Mouse (Mus musculus): Measurements from ENCODE around the gene Stk26. TPM values are rescaled to one million over a fixed set of nuclear protein-coding genes. Genes with fewer than 3 reads are reported as not detected.
A peak's percentile ranks its signal among the peaks of the same experiment; 100 is the strongest.

The Stk26 gene
- 2.4 and 2.6 TPM in 2 replicates for polyA plus RNA-seq (2016; fragmentation: Nextera tagmentation; extraction: Ambion mirVana)

- no peaks in the 10 kb centered on the region for H3K4me1 ChIP-seq
- no peaks in the 10 kb centered on the region for H3K36me3 ChIP-seq (replicated peaks)
- peak within 1 kb of the TSS; percentile 71 for H3K4me2 ChIP-seq
- peak within 1 kb of the TSS; percentile 47 for H3K4me3 ChIP-seq (replicated peaks)
- peak; percentile 75; the same call in 1 of the 2 replicates for ATAC-seq (ENCODE audit: low FRiP score)
- WGBS = 20% methylated on average over 29 of the region's 31 CpGs
- peak within 1 kb of the TSS; percentile 33 for H3K9ac ChIP-seq
- no peaks in the 10 kb centered on the region for H3K9me3 ChIP-seq
- H3K27ac ChIP-seq = no peak within 1 kb of the TSS
- H3K27me3 ChIP-seq = peaks cover 20% of the 10 kb centered on the region; the same call in 1 of the 2 replicates
Measured at GRCm38 (mm10) chrX:50840847-50841560, at the start of gene Stk26. Stk26 (plus strand) TSS chrX:50841047.

- H3K9ac ChIP-seq = no peak overlapping the region
- H3K27me3 ChIP-seq = peaks cover 20% of the 10 kb centered on the region
- no peak for ATAC-seq (ENCODE audit: low FRiP score)
- H3K4me3 ChIP-seq (replicated peaks) = no peak overlapping the region
- no peaks in the 10 kb centered on the region for H3K9me3 ChIP-seq
- WGBS = 71% methylated on average over 4 of the region's 4 CpGs
- H3K4me1 ChIP-seq = peaks cover 2% of the 10 kb centered on the region; the same call in 1 of the 2 replicates
- no peak overlapping the region for H3K4me2 ChIP-seq
- H3K36me3 ChIP-seq (replicated peaks) = no peaks in the 10 kb centered on the region
- no peak overlapping the region for H3K27ac ChIP-seq
Measured at GRCm38 (mm10) chrX:50793005-50793680, 47.7 kb upstream of the Stk26 start.

GRCm38 (mm10) chrX:50797798-50798197 lies 43.0 kb upstream of the Stk26 start:
- Histone ChIP-seq H3K4me2 (no peak overlapping the region), H3K4me3 (replicated peaks) (no peak overlapping the region), H3K36me3 (replicated peaks) (no peaks in the 10 kb centered on the region), H3K27ac (no peak overlapping the region), H3K4me1 (peaks cover 7% of the 10 kb centered on the region), H3K27me3 (peaks cover 28% of the 10 kb centered on the region), H3K9ac (no peak overlapping the region), H3K9me3 (no peaks in the 10 kb centered on the region)
- 53% methylated on average over 1 of the region's 1 CpGs for WGBS
- ATAC-seq (ENCODE audit: low FRiP score) = 0 out of 2 replicates have a peak, but pooled peaks have one; percentile 57

GRCm38 (mm10) chrX:50798571-50798970 lies 42.3 kb upstream of the Stk26 start:
- H3K9me3 ChIP-seq = no peaks in the 10 kb centered on the region
- H3K27me3 ChIP-seq = peaks cover 21% of the 10 kb centered on the region
- H3K4me2 ChIP-seq = no peak overlapping the region
- 26% methylated on average over 10 of the region's 10 CpGs for WGBS
- peak; percentile 60 for ATAC-seq (ENCODE audit: low FRiP score)
- no peak overlapping the region for H3K4me3 ChIP-seq (replicated peaks)
- H3K36me3 ChIP-seq (replicated peaks) = no peaks in the 10 kb centered on the region
- peaks cover 7% of the 10 kb centered on the region for H3K4me1 ChIP-seq
- no peak overlapping the region for H3K27ac ChIP-seq
- H3K9ac ChIP-seq = no peak overlapping the region

- Histone ChIP-seq H3K27ac (no peak overlapping the region), H3K27me3 (peaks cover 19% of the 10 kb centered on the region; the same call in 1 of the 2 replicates), H3K4me1 (peaks cover 7% of the 10 kb centered on the region), H3K9me3 (no peaks in the 10 kb centered on the region), H3K4me2 (no peak overlapping the region), H3K4me3 (replicated peaks) (no peak overlapping the region), H3K9ac (no peak overlapping the region), H3K36me3 (replicated peaks) (no peaks in the 10 kb centered on the region)
- 53% methylated on average over 8 of the region's 8 CpGs for WGBS
- ATAC-seq (ENCODE audit: low FRiP score) = no peak
Measured at GRCm38 (mm10) chrX:50799656-50800188, 41.1 kb upstream of the Stk26 start.

- H3K27ac ChIP-seq = no peak overlapping the region
- no peak overlapping the region for H3K4me3 ChIP-seq (replicated peaks)
- H3K36me3 ChIP-seq (replicated peaks) = no peaks in the 10 kb centered on the region
- no peak for ATAC-seq (ENCODE audit: low FRiP score)
- H3K4me2 ChIP-seq = no peak overlapping the region
- 0 out of 2 replicates have a peak, but pooled peaks cover 3% of the 10 kb centered on the region for H3K27me3 ChIP-seq
- H3K9ac ChIP-seq = no peak overlapping the region
- no peaks in the 10 kb centered on the region for H3K9me3 ChIP-seq
- H3K4me1 ChIP-seq = no peaks in the 10 kb centered on the region
- 60% methylated on average over 4 of the region's 4 CpGs for WGBS
Measured at GRCm38 (mm10) chrX:50805654-50806053, 35.2 kb upstream of the Stk26 start.

- no peak overlapping the region for H3K4me2 ChIP-seq
- 73% methylated on average over 6 of the region's 6 CpGs for WGBS
- no peak for ATAC-seq (ENCODE audit: low FRiP score)
- H3K27ac ChIP-seq = no peak overlapping the region
- H3K36me3 ChIP-seq (replicated peaks) = no peaks in the 10 kb centered on the region
- H3K9me3 ChIP-seq = no peaks in the 10 kb centered on the region
- H3K4me3 ChIP-seq (replicated peaks) = no peak overlapping the region
- no peaks in the 10 kb centered on the region for H3K4me1 ChIP-seq
- no peaks in the 10 kb centered on the region for H3K27me3 ChIP-seq
- H3K9ac ChIP-seq = no peak overlapping the region
Measured at GRCm38 (mm10) chrX:50823856-50824255, 17.0 kb upstream of the Stk26 start.

- H3K9ac ChIP-seq = no peak overlapping the region
- no peak overlapping the region for H3K27ac ChIP-seq
- ATAC-seq (ENCODE audit: low FRiP score) = no peak
- H3K4me1 ChIP-seq = no peaks in the 10 kb centered on the region
- no peaks in the 10 kb centered on the region for H3K9me3 ChIP-seq
- peaks cover 3% of the 10 kb centered on the region; the same call in 1 of the 2 replicates for H3K27me3 ChIP-seq
- no peak overlapping the region for H3K4me3 ChIP-seq (replicated peaks)
- WGBS = 70% methylated on average over 3 of the region's 3 CpGs
- no peak overlapping the region for H3K4me2 ChIP-seq
- no peaks in the 10 kb centered on the region for H3K36me3 ChIP-seq (replicated peaks)
Measured at GRCm38 (mm10) chrX:50835592-50835991, 5.3 kb upstream of the Stk26 start.

GRCm38 (mm10) chrX:50836029-50836691 lies 4.7 kb upstream of the Stk26 start:
- peaks cover 8% of the 10 kb centered on the region; the same call in 1 of the 2 replicates for H3K27me3 ChIP-seq
- H3K4me2 ChIP-seq = no peak overlapping the region
- no peaks in the 10 kb centered on the region for H3K4me1 ChIP-seq
- no peak overlapping the region for H3K4me3 ChIP-seq (replicated peaks)
- no peak overlapping the region for H3K9ac ChIP-seq
- no peak overlapping the region for H3K27ac ChIP-seq
- whole genome bisulfite sequencing = 74% methylated on average over 10 of the region's 10 CpGs
- no peaks in the 10 kb centered on the region for H3K9me3 ChIP-seq
- H3K36me3 ChIP-seq (replicated peaks) = no peaks in the 10 kb centered on the region
- ATAC-seq (ENCODE audit: low FRiP score) = no peak

- no peak overlapping the region for H3K27ac ChIP-seq
- peak; percentile 36; the same call in 1 of the 2 replicates for ATAC-seq (ENCODE audit: low FRiP score)
- no peaks in the 10 kb centered on the region for H3K36me3 ChIP-seq (replicated peaks)
- WGBS = 23% methylated on average over 21 of the region's 23 CpGs
- peak overlapping the region; percentile 71 for H3K4me2 ChIP-seq
- H3K27me3 ChIP-seq = peaks cover 20% of the 10 kb centered on the region; the same call in 1 of the 2 replicates
- H3K9ac ChIP-seq = peak overlapping the region; percentile 33
- no peaks in the 10 kb centered on the region for H3K4me1 ChIP-seq
- no peaks in the 10 kb centered on the region for H3K9me3 ChIP-seq
- H3K4me3 ChIP-seq (replicated peaks) = peak overlapping the region; percentile 47
Measured at GRCm38 (mm10) chrX:50841587-50841986, 740 bp downstream of the Stk26 start.

GRCm38 (mm10) chrX:50842046-50842445 lies 1.2 kb downstream of the Stk26 start:
- Histone ChIP-seq H3K9me3 (no peaks in the 10 kb centered on the region), H3K36me3 (replicated peaks) (no peaks in the 10 kb centered on the region), H3K4me1 (no peaks in the 10 kb centered on the region), H3K27ac (no peak overlapping the region), H3K9ac (no peak overlapping the region), H3K4me2 (peak overlapping the region; percentile 71), H3K27me3 (peaks cover 20% of the 10 kb centered on the region; the same call in 1 of the 2 replicates), H3K4me3 (replicated peaks) (peak overlapping the region; percentile 47)
- ATAC-seq (ENCODE audit: low FRiP score) = no peak
- 50% methylated on average over 9 of the region's 9 CpGs for WGBS

Measured in forebrain, embryonic 12.5 days (tissue).